Mouse (Mus musculus) forebrain, embryonic 13.5 days (tissue): Measurements from ENCODE around the gene Ppp1r9b. TPM values are rescaled to one million over a fixed set of nuclear protein-coding genes. Genes with fewer than 3 reads are reported as not detected.

Experiments used
- ATAC-seq: fragments of 200-750 bp; cut with Nextera tagmentation; 2 replicates; pipeline ENCODE4 v1.8.0; 2017
- H3K27ac ChIP-seq: fragments of 300-500 bp; sonication (generic); 2 replicates; pipeline ENCODE4 v1.5.1; 2015; ENCODE audit warnings: inconsistent platforms, mild to moderate bottlenecking, moderate library complexity
- H3K27me3 ChIP-seq: fragments of 300-500 bp; sonication (generic); 2 replicates; pipeline ENCODE4 v1.6.1; 2015; ENCODE audit warnings: mild to moderate bottlenecking, inconsistent platforms
- H3K36me3 ChIP-seq: fragments of 300-500 bp; sonication (generic); 2 replicates; pipeline ENCODE4 v1.6.1; 2015; ENCODE audit warnings: mild to moderate bottlenecking, inconsistent platforms; ENCODE audit not compliant: poor library complexity, severe bottlenecking
- H3K4me1 ChIP-seq: fragments of 300-500 bp; sonication (generic); 2 replicates; pipeline ENCODE4 v1.6.1; 2015; ENCODE audit warnings: inconsistent platforms
- H3K4me2 ChIP-seq: fragments of 300-500 bp; sonication (generic); 2 replicates; pipeline ENCODE4 v1.6.1; 2015; ENCODE audit warnings: inconsistent platforms, mild to moderate bottlenecking, moderate library complexity
- H3K4me3 ChIP-seq: fragments of 300-500 bp; sonication (generic); 2 replicates; pipeline ENCODE4 v1.5.1; 2015; ENCODE audit warnings: mild to moderate bottlenecking, inconsistent platforms
- H3K9ac ChIP-seq: fragments of 300-500 bp; sonication (generic); 2 replicates; pipeline ENCODE4 v1.6.1; 2015; ENCODE audit warnings: mild to moderate bottlenecking, inconsistent platforms
- H3K9me3 ChIP-seq: fragments of 300-500 bp; sonication (generic); replicated peaks from 2 replicates; pipeline ENCODE4 v1.6.1; 2016; ENCODE audit warnings: inconsistent platforms
- WGBS: fragments of 180-500 bp; shearing (Covaris S2); methylation state at CpG from one replicate; pipeline ENCODE4 v1.1.7; 2015; 5-methylcytosine and 5-hydroxymethylcytosine counted together
- polyA plus RNA-seq: library from polyadenylated mRNA; unstranded; fragments of >200 nt; fragmentation: Nextera tagmentation; extraction: Ambion mirVana; gene quantifications from 2 replicates; pipeline ENCODE4 v1.2.1, GENCODE M21; 2015

The Ppp1r9b gene
- polyA plus RNA-seq, 1 experiment from 2014 or later = 16.3 TPM

GRCm38 (mm10) chr11:94992480-94992753, 1.6 kb downstream of the Ppp1r9b start:
- H3K27ac ChIP-seq = 0 out of 2 replicates have a peak overlapping the region, but pooled peaks have one; percentile 92
- 1% methylated on average over 19 of the region's 20 CpGs for WGBS
- peaks cover 21% of the 10 kb centered on the region for H3K36me3 ChIP-seq
- no peaks in the 10 kb centered on the region for H3K27me3 ChIP-seq
- peak overlapping the region; percentile 100 for H3K4me2 ChIP-seq
- no peaks in the 10 kb centered on the region for H3K9me3 ChIP-seq
- H3K4me1 ChIP-seq = peaks cover 86% of the 10 kb centered on the region
- peak overlapping the region; percentile 95 for H3K9ac ChIP-seq
- no peak for ATAC-seq
- H3K4me3 ChIP-seq = peak overlapping the region; percentile 91

DNA sequence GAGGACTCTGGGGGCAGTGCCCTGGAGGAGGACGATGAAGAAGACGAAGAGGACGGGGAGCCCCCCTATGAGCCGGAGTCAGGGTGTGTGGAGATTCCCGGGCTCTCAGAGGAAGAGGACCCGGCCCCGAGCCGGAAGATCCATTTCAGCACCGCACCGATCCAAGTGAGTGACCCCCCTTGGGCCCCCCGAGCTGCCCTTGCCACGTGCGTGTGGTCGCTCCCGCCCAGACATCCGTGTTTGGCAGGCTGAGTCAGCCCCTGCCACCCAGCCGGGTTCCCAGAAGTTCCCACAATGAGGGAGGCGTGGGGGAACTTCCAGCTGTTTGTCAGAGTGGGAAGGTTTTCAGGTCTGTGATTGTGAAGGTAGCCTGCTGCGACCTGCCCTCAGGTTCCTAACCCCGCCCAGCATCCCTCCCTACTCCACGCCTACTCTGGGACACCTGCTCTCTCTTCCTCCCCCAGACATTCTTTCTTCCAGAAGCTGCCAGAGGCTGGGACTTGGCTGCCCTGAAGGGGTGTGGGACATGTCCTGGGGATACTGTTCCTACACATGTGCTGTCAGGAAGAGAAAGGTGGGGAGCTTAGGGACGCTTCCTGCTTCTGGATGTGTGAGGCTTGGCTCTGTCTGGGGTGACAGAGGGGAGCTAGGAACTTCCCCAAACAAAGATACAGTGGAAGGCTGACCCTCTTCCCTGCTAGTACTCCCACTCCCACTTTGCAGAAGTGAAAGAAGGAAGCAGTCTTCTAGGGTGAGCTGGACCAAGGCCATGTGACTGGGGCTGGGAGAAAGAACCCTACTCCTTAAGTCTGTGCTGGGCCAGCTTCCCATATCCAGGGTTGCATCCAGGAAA, 2.1 kb downstream of the Ppp1r9b start:
- Histone ChIP-seq H3K9me3 (no peaks in the 10 kb centered on the region), H3K4me3 (peak overlapping the region; percentile 91), H3K4me1 (peaks cover 86% of the 10 kb centered on the region), H3K36me3 (peaks cover 26% of the 10 kb centered on the region), H3K9ac (peak overlapping the region; percentile 95), H3K27me3 (no peaks in the 10 kb centered on the region), H3K4me2 (peak overlapping the region; percentile 100), H3K27ac (0 out of 2 replicates have a peak overlapping the region, but pooled peaks have one; percentile 92)
- WGBS = 1% methylated on average over 19 of the region's 22 CpGs
- ATAC-seq = no peak

DNA sequence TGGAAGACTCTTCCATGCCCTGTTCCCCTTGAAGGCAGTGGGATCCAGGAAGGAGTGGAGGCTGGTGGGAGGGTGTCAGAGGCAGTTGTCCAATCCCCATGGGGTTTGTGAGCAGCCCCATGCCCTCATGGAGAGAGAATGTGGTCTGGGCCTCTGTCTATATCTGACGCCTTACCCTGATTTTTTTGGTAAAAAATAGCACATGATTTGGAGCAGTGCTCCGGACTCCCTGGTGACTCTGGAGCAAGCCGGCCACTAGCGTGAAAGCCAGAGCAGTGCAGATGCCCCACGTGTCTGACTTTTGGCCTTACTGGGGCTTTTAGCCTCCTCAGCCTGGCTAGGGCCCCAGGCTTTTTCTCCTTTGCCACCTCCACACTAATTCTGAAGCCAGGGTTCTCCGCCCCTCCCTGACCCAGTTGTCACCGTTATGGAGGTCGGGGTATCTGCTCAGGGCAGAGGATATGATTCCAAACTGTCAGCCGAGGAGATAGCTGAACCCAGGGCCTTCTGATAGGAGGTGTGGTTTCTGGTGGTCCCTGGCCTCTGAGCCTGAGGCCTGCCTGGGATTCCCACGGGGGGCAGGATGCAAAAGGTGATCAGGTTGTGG, 3.5 kb downstream of the Ppp1r9b start:
- Histone ChIP-seq H3K4me3 (peak overlapping the region; percentile 91), H3K27ac (no peak overlapping the region; the same call in 1 of the 2 replicates), H3K4me1 (peaks cover 81% of the 10 kb centered on the region), H3K9ac (peak overlapping the region; percentile 95), H3K4me2 (peak overlapping the region; percentile 100), H3K36me3 (peaks cover 40% of the 10 kb centered on the region), H3K27me3 (no peaks in the 10 kb centered on the region), H3K9me3 (no peaks in the 10 kb centered on the region)
- ATAC-seq = no peak
- WGBS = 58% methylated on average over 10 of the region's 10 CpGs

DNA sequence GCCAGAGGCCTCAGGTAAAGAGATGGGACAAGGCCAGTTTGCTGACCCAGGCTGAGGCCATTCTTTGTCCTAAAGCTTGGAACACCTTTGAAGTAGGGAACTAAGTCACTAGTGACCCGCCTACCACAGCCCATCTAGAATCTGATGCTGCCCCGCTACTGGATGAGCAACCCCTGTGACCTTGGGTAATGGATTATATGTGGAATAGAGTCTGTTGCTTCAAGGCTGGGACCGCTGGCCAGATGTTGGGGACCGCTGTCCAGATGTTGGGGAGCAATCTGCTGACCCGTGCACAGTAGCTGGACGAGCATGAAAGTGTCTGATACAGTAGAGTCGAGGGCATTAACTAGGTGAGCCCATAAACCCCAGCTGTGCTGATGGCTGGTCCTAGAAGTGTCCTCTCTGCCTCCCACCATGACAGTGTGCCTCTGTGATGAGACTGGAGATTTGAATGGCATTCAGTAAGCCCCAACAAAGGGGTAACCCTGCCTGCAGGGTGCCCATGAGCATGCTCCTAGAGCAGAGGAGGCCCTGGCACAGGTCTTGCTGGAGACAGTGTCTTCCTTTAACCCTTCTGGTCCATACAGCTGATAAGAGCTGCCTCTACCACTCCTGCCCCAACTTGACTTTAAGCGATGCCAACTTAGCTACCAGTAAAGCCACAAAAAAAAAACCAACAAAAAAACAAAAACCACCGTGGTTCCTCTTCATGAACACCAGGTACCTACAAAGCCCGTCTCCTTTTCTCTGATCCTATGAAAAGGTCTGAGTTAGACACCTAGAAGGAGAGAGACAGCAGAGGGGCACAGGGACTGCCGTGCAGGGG, 4.3 kb downstream of the Ppp1r9b start:
- Histone ChIP-seq H3K27ac (peak overlapping the region; percentile 57; the same call in 1 of the 2 replicates), H3K4me3 (peak overlapping the region; percentile 91), H3K36me3 (peaks cover 48% of the 10 kb centered on the region), H3K4me2 (peak overlapping the region; percentile 100), H3K9ac (peak overlapping the region; percentile 95), H3K27me3 (no peaks in the 10 kb centered on the region), H3K4me1 (peaks cover 77% of the 10 kb centered on the region), H3K9me3 (no peaks in the 10 kb centered on the region)
- WGBS = 85% methylated on average over 11 of the region's 11 CpGs
- ATAC-seq = no peak

- H3K9ac ChIP-seq = peak overlapping the region; percentile 95; the same call in 1 of the 2 replicates
- H3K4me1 ChIP-seq = peaks cover 82% of the 10 kb centered on the region
- peaks cover 56% of the 10 kb centered on the region for H3K36me3 ChIP-seq
- H3K4me2 ChIP-seq = peak overlapping the region; percentile 100
- H3K9me3 ChIP-seq = no peaks in the 10 kb centered on the region
- no peak for ATAC-seq
- WGBS = 89% methylated on average over 8 of the region's 8 CpGs
- peak overlapping the region; percentile 57 for H3K27ac ChIP-seq
- no peaks in the 10 kb centered on the region for H3K27me3 ChIP-seq
- H3K4me3 ChIP-seq = no peak overlapping the region
Observed at GRCm38 (mm10) chr11:94996101-94996500, 5.3 kb downstream of the Ppp1r9b start.

GRCm38 (mm10) chr11:94996984-94997383, 6.1 kb downstream of the Ppp1r9b start:
- H3K27ac ChIP-seq = no peak overlapping the region; the same call in 1 of the 2 replicates
- H3K4me3 ChIP-seq = no peak overlapping the region
- H3K36me3 ChIP-seq = peaks cover 63% of the 10 kb centered on the region
- peaks cover 80% of the 10 kb centered on the region for H3K4me1 ChIP-seq
- H3K27me3 ChIP-seq = no peaks in the 10 kb centered on the region
- no peak overlapping the region for H3K4me2 ChIP-seq
- WGBS = 92% methylated on average over 6 of the region's 6 CpGs
- ATAC-seq = no peak
- no peaks in the 10 kb centered on the region for H3K9me3 ChIP-seq
- no peak overlapping the region for H3K9ac ChIP-seq

GRCm38 (mm10) chr11:94997596-94997995, 6.8 kb downstream of the Ppp1r9b start:
- no peaks in the 10 kb centered on the region for H3K27me3 ChIP-seq
- H3K9ac ChIP-seq = peak overlapping the region; percentile 7
- no peak overlapping the region for H3K4me3 ChIP-seq
- no peak for ATAC-seq
- peak overlapping the region; percentile 77 for H3K27ac ChIP-seq
- H3K4me1 ChIP-seq = peaks cover 74% of the 10 kb centered on the region
- H3K9me3 ChIP-seq = no peaks in the 10 kb centered on the region
- WGBS = 77% methylated on average over 5 of the region's 5 CpGs
- H3K36me3 ChIP-seq = peaks cover 69% of the 10 kb centered on the region
- H3K4me2 ChIP-seq = peak overlapping the region; percentile 20; the same call in 1 of the 2 replicates

DNA sequence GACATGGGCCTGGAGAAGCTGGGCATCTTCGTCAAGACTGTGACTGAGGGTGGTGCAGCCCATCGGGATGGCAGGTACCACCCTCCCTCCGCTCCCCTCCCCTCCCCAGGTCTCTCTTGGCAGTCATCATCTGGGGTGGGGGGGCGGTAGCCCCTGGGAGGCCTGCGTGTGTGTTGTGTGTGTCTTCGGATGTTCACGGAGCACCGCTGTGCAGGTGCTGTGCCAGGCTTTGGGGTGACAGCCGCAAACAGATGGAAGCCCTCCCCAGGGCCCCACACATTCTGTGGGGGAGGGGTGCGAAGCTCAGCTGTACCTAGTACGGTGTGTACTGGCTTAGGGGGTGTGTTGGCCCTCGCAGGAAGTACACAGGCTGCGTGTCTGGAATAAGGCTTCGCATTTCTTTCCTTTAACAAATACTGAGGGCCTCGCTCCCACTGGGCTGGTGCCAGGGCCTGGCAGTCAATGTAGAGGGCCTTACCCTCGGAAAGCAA, 7.3 kb downstream of the Ppp1r9b start:
- peak; percentile 50 for ATAC-seq
- H3K4me1 ChIP-seq = peaks cover 69% of the 10 kb centered on the region

GRCm38 (mm10) chr11:95000128-95000527, 9.3 kb downstream of the Ppp1r9b start:
- ATAC-seq = no peak
- 0 out of 2 replicates have a peak overlapping the region, but pooled peaks have one; percentile 36 for H3K9ac ChIP-seq
- H3K27me3 ChIP-seq = no peaks in the 10 kb centered on the region
- no peaks in the 10 kb centered on the region for H3K9me3 ChIP-seq
- H3K4me3 ChIP-seq = no peak overlapping the region
- no peak overlapping the region for H3K4me2 ChIP-seq
- H3K4me1 ChIP-seq = peaks cover 48% of the 10 kb centered on the region
- H3K27ac ChIP-seq = peak overlapping the region; percentile 77
- H3K36me3 ChIP-seq = peaks cover 91% of the 10 kb centered on the region
- 80% methylated on average over 8 of the region's 8 CpGs for WGBS

More for the DNA sequence above, 7.3 kb downstream of the Ppp1r9b start:
- Histone ChIP-seq H3K9me3 (no peaks in the 10 kb centered on the region), H3K9ac (peak overlapping the region; percentile 7), H3K27me3 (no peaks in the 10 kb centered on the region), H3K36me3 (peaks cover 74% of the 10 kb centered on the region), H3K4me3 (no peak overlapping the region; the same call in 1 of the 2 replicates), H3K4me2 (peak overlapping the region; percentile 20; the same call in 1 of the 2 replicates), H3K27ac (peak overlapping the region; percentile 77)
- WGBS = 68% methylated on average over 16 of the region's 16 CpGs

- 50% methylated on average over 4 of the region's 4 CpGs for WGBS
- Histone ChIP-seq H3K4me2 (peak overlapping the region; percentile 10; the same call in 1 of the 2 replicates), H3K27me3 (no peaks in the 10 kb centered on the region), H3K4me1 (peaks cover 45% of the 10 kb centered on the region), H3K9me3 (no peaks in the 10 kb centered on the region), H3K4me3 (no peak overlapping the region), H3K9ac (peak overlapping the region; percentile 36; the same call in 1 of the 2 replicates), H3K36me3 (peaks cover 93% of the 10 kb centered on the region), H3K27ac (peak overlapping the region; percentile 77)
- no peak; the same call in 1 of the 2 replicates for ATAC-seq
Observed at GRCm38 (mm10) chr11:95000548-95000947, 9.7 kb downstream of the Ppp1r9b start.

DNA sequence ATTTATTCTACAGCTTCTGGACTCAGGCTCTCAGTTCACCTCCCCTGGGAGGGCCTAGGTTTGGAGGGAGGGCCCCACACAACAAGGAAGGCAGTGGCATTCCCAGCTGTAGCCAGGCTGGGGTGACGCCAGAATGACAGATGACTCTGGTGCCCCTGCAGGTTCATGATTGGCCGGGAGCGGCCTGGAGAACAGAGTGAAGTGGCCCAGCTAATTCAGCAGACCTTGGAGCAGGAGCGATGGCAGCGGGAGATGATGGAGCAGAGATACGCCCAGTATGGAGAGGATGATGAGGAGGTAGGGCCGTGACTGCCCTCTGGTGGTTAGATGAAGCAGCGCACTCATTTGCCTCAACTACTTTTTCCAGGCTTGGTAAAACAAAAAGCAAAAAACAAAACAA, 10.2 kb downstream of the Ppp1r9b start:
- Histone ChIP-seq H3K36me3 (peaks cover 95% of the 10 kb centered on the region), H3K9me3 (no peaks in the 10 kb centered on the region), H3K4me2 (peak overlapping the region; percentile 10; the same call in 1 of the 2 replicates), H3K9ac (peak overlapping the region; percentile 36; the same call in 1 of the 2 replicates), H3K4me3 (no peak overlapping the region), H3K27ac (peak overlapping the region; percentile 77), H3K27me3 (no peaks in the 10 kb centered on the region), H3K4me1 (peaks cover 45% of the 10 kb centered on the region)
- under 1% methylated on average over 8 of the region's 8 CpGs for WGBS
- peak; percentile 74 for ATAC-seq
